Mouse (Mus musculus) liver, adult 2 months (tissue): ENCODE results near the gene A230050P20Rik. TPM values are rescaled to one million over a fixed set of nuclear protein-coding genes. Genes with fewer than 3 reads are reported as not detected.
A peak's percentile ranks its signal among the peaks of the same experiment; 100 is the strongest.

ENCODE experiments used
- DNase-seq: peaks from one replicate; pipeline ENCODE4 v3.0.0-alpha.2; 2011; ENCODE audit warnings: low read depth, low spot score; ENCODE audit errors: extremely low read depth
- H3K27ac ChIP-seq: fragments of 200-500 bp; replicated peaks from 2 replicates; pipeline ENCODE4 v1.5.1; 2012; ENCODE audit warnings: low read depth, mild to moderate bottlenecking, control low read depth, inconsistent platforms, low read length; ENCODE audit not compliant: insufficient read depth
- H3K27me3 ChIP-seq: fragments of 200-500 bp; 2 replicates; pipeline ENCODE4 v1.6.1; 2012; ENCODE audit warnings: mild to moderate bottlenecking, moderate library complexity, low read length, inconsistent platforms; ENCODE audit not compliant: control insufficient read depth, insufficient read depth
- H3K36me3 ChIP-seq: fragments of 200-500 bp; 2 replicates; pipeline ENCODE4 v1.6.1; 2012; ENCODE audit warnings: low read length, inconsistent platforms; ENCODE audit not compliant: control insufficient read depth, insufficient read depth
- H3K4me1 ChIP-seq: fragments of 200-500 bp; 2 replicates; pipeline ENCODE4 v1.6.1; 2011; ENCODE audit warnings: low read length; ENCODE audit not compliant: control insufficient read depth, insufficient read depth
- H3K4me3 ChIP-seq: fragments of 200-500 bp; 2 replicates; pipeline ENCODE4 v1.5.1; 2011; ENCODE audit warnings: low read depth, mild to moderate bottlenecking, control low read depth, low read length, moderate library complexity; ENCODE audit not compliant: insufficient read depth
- H3K79me2 ChIP-seq: fragments of 200-500 bp; 2 replicates; pipeline ENCODE4 v1.6.1; 2012; ENCODE audit warnings: inconsistent platforms, mild to moderate bottlenecking, low read length, moderate library complexity; ENCODE audit not compliant: control insufficient read depth, insufficient read depth
- H3K9ac ChIP-seq: fragments of 200-500 bp; 2 replicates; pipeline ENCODE4 v1.6.1; 2012; ENCODE audit warnings: low read depth, mild to moderate bottlenecking, control low read depth, inconsistent platforms, low read length
- CTCF ChIP-seq: fragments of 200-500 bp; IDR thresholded peaks from 2 replicates; pipeline ENCODE4 v1.5.1; 2011; ENCODE audit warnings: low read depth, low read length, control low read depth
- POLR2A ChIP-seq: fragments of 200-500 bp; IDR thresholded peaks from 2 replicates; pipeline ENCODE4 v1.6.1; 2011; ENCODE audit warnings: low read length, control low read depth; ENCODE audit not compliant: insufficient read depth; ENCODE audit errors: extremely low read depth
- WGBS: fragments of 180-500 bp; shearing (Covaris S2); methylation state at CpG from one replicate; pipeline ENCODE4 v1.1.7; 2018; 5-methylcytosine and 5-hydroxymethylcytosine counted together
- polyA plus RNA-seq: library from polyadenylated mRNA; depleted of rRNA; stranded (reverse); fragments of >200 nt; gene quantifications from 2 replicates; pipeline ENCODE4 v1.2.3, GENCODE M21; 2012; rRNA removed
- total RNA-seq: library from RNA; depleted of rRNA; stranded (reverse); fragments of >200 nt; gene quantifications from 2 replicates; pipeline ENCODE4 v1.2.3, GENCODE M21; 2014; rRNA removed

The A230050P20Rik gene
- total RNA-seq = 14.8 and 17.1 TPM in 2 replicates
- polyA plus RNA-seq = 112 and 186 TPM in 2 replicates

GRCm38 (mm10) chr9:20868448-20869001 lies at the start of gene A230050P20Rik:
Gene A230050P20Rik (plus strand): TSS chr9:20868642.
- H3K27ac ChIP-seq = peak within 1 kb of the TSS; percentile 98

GRCm38 (mm10) chr9:20820001-20820400 lies 48.4 kb upstream of the A230050P20Rik start:
- WGBS = 81% methylated on average over 5 of the region's 5 CpGs
- no peaks in the 10 kb centered on the region for H3K36me3 ChIP-seq

More at GRCm38 (mm10) chr9:20868448-20869001, at the start of gene A230050P20Rik:
- Histone ChIP-seq H3K27me3 (no peaks in the 10 kb centered on the region), H3K9ac (peak within 1 kb of the TSS; percentile 93), H3K79me2 (peaks cover 6% of the 10 kb centered on the region; the same call in 1 of the 2 replicates), H3K4me1 (peaks cover 33% of the 10 kb centered on the region), H3K36me3 (peaks cover 14% of the 10 kb centered on the region), H3K4me3 (peak within 1 kb of the TSS; percentile 82)
- 1% methylated on average over 53 of the region's 53 CpGs for WGBS
- no peak for TF ChIP-seq CTCF
- 0 out of 2 replicates have a peak, but pooled peaks have one; percentile 31 for TF ChIP-seq POLR2A
- DNase-seq = peak; percentile 57

GRCm38 (mm10) chr9:20822821-20823220 lies 45.6 kb upstream of the A230050P20Rik start:
- no peak for DNase-seq
- no peaks in the 10 kb centered on the region for H3K4me1 ChIP-seq
- no peak for TF ChIP-seq POLR2A
- WGBS = 86% methylated on average over 3 of the region's 3 CpGs
- H3K27ac ChIP-seq = no peak overlapping the region
- H3K27me3 ChIP-seq = no peaks in the 10 kb centered on the region
- H3K36me3 ChIP-seq = no peaks in the 10 kb centered on the region
- H3K79me2 ChIP-seq = no peaks in the 10 kb centered on the region
- H3K4me3 ChIP-seq = no peak overlapping the region
- no peak overlapping the region for H3K9ac ChIP-seq

More at GRCm38 (mm10) chr9:20820001-20820400, 48.4 kb upstream of the A230050P20Rik start:
- no peak for DNase-seq
- H3K79me2 ChIP-seq = no peaks in the 10 kb centered on the region
- H3K27ac ChIP-seq = no peak overlapping the region
- H3K27me3 ChIP-seq = peaks cover 1% of the 10 kb centered on the region; the same call in 1 of the 2 replicates
- TF ChIP-seq CTCF = no peak
- TF ChIP-seq POLR2A = no peak
- H3K9ac ChIP-seq = no peak overlapping the region
- no peak overlapping the region for H3K4me3 ChIP-seq
- H3K4me1 ChIP-seq = no peaks in the 10 kb centered on the region

- H3K27ac ChIP-seq = no peak overlapping the region
- no peaks in the 10 kb centered on the region for H3K36me3 ChIP-seq
- H3K4me3 ChIP-seq = no peak overlapping the region
- H3K9ac ChIP-seq = no peak overlapping the region
- no peaks in the 10 kb centered on the region for H3K79me2 ChIP-seq
- no peak for DNase-seq
- no peaks in the 10 kb centered on the region for H3K27me3 ChIP-seq
- no peaks in the 10 kb centered on the region; the same call in 1 of the 2 replicates for H3K4me1 ChIP-seq
- TF ChIP-seq CTCF = no peak
- TF ChIP-seq POLR2A = no peak
- WGBS = 45% methylated on average over 5 of the region's 5 CpGs
Measured at GRCm38 (mm10) chr9:20825781-20826180, 42.7 kb upstream of the A230050P20Rik start.

- Histone ChIP-seq H3K4me3 (no peak overlapping the region), H3K79me2 (no peaks in the 10 kb centered on the region), H3K4me1 (no peaks in the 10 kb centered on the region; the same call in 1 of the 2 replicates), H3K9ac (no peak overlapping the region), H3K36me3 (no peaks in the 10 kb centered on the region), H3K27ac (no peak overlapping the region), H3K27me3 (no peaks in the 10 kb centered on the region)
- no peak for DNase-seq
- no peak for TF ChIP-seq CTCF
- no peak for TF ChIP-seq POLR2A
- 95% methylated on average over 1 of the region's 1 CpGs for WGBS
Measured at GRCm38 (mm10) chr9:20828127-20828526, 40.3 kb upstream of the A230050P20Rik start.
